Mouse (Mus musculus) embryonic fibroblast, embryonic 13.5 days (primary cell): Measurements from ENCODE around the gene Gm17387.

Source experiments
- CTCF ChIP-seq: IDR thresholded peaks from 2 replicates; pipeline ENCODE4 v1.5.1; 2011; ENCODE audit warnings: mild to moderate bottlenecking, control low read depth, low read length, moderate library complexity, borderline replicate concordance; ENCODE audit not compliant: insufficient read depth
- POLR2A ChIP-seq: IDR thresholded peaks from 2 replicates; pipeline ENCODE4 v1.6.1; 2011; ENCODE audit warnings: low read depth, mild to moderate bottlenecking, control low read depth, low read length, moderate library complexity

GRCm38 (mm10) chr7:141068351-141068750 lies 39.4 kb downstream of the Gm17387 start:
- TF ChIP-seq POLR2A (no peak), CTCF (no peak)
